Mouse (Mus musculus) olfactory bulb, adult 2 months (tissue): Measurements from ENCODE around the gene Plekhg5. TPM values are rescaled to one million over a fixed set of nuclear protein-coding genes. Genes with fewer than 3 reads are reported as not detected.
"Not testable (repeated sequence)": the region's sequence is repeated elsewhere in the genome, so short reads cannot be mapped to it uniquely, and the experiment has no call there.

Experiments used
- H3K27ac ChIP-seq: fragments of 200-500 bp; 2 replicates; pipeline ENCODE4 v1.5.1; 2012; ENCODE audit warnings: low read depth, low read length; ENCODE audit not compliant: insufficient read depth
- H3K4me1 ChIP-seq: fragments of 200-500 bp; 2 replicates; pipeline ENCODE4 v1.6.1; 2012; ENCODE audit warnings: low read length; ENCODE audit not compliant: control insufficient read depth, insufficient read depth
- H3K4me3 ChIP-seq: fragments of 200-500 bp; 2 replicates; pipeline ENCODE4 v1.5.1; 2012; ENCODE audit warnings: mild to moderate bottlenecking, low read depth, low read length, moderate library complexity; ENCODE audit not compliant: insufficient read depth
- CTCF ChIP-seq: fragments of 200-500 bp; IDR thresholded peaks from 2 replicates; pipeline ENCODE4 v1.5.1; 2012; ENCODE audit warnings: low read depth, mild to moderate bottlenecking, low read length, moderate library complexity; ENCODE audit not compliant: insufficient read depth
- POLR2A ChIP-seq: fragments of 200-500 bp; IDR thresholded peaks from 2 replicates; pipeline ENCODE4 v1.6.1; 2012; ENCODE audit warnings: mild to moderate bottlenecking, low read depth, low read length, moderate library complexity; ENCODE audit not compliant: insufficient read depth
- WGBS: fragments of 180-500 bp; shearing (Covaris S2); methylation state at CpG from one replicate; pipeline ENCODE4 v1.1.7; 2018; 5-methylcytosine and 5-hydroxymethylcytosine counted together
- polyA plus RNA-seq: library from polyadenylated mRNA; stranded (reverse); fragments of >200 nt; gene quantifications from 2 replicates; pipeline ENCODE4 v1.2.4, GENCODE M21; 2012; ENCODE audit warnings: low replicate concordance; ENCODE audit not compliant: missing spikeins, insufficient read depth, insufficient read length

Gene Plekhg5
- polyA plus RNA-seq: not detected in 2 replicates

GRCm38 (mm10) chr4:152072121-152072601, at the start of gene Plekhg5:
Gene Plekhg5 (plus strand): TSS chr4:152072498.
- Histone ChIP-seq H3K27ac (no peak within 1 kb of the TSS), H3K4me1 (peaks cover 15% of the 10 kb centered on the region), H3K4me3 (no peak within 1 kb of the TSS)
- 56% methylated on average over 10 of the region's 10 CpGs for WGBS
- no peak for TF ChIP-seq CTCF
- no peak for TF ChIP-seq POLR2A

GRCm38 (mm10) chr4:152022506-152022905, 49.8 kb upstream of the Plekhg5 start:
- Histone ChIP-seq H3K27ac (no peak overlapping the region), H3K4me3 (no peak overlapping the region), H3K4me1 (peaks cover 24% of the 10 kb centered on the region)
- 88% methylated on average over 8 of the region's 8 CpGs for WGBS
- TF ChIP-seq CTCF: no peak
- TF ChIP-seq POLR2A: no peak

DNA sequence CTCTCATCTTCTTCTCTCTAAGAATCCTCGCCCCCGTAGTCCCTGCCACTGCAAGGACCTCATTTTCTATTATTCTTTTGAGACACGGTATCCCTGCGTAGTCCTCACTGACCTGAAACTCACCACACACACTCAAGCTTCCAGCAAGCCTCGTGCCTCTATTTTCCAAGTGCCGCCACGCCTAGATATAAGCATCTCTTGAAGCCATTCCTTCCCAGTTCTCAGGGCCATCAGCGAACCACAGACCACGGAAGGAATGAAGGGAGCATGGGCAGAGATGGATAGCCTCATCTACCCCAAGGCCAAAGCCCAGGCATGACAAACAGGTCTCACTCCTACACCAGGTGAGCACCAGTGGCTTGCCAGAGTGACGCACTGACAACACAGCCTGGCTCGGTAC, 47.8 kb upstream of the Plekhg5 start:
- 90% methylated on average over 11 of the region's 11 CpGs for WGBS
- no peak for TF ChIP-seq CTCF
- TF ChIP-seq POLR2A: no peak
- peaks cover 35% of the 10 kb centered on the region for H3K4me1 ChIP-seq
- no peak overlapping the region for H3K27ac ChIP-seq
- no peak overlapping the region for H3K4me3 ChIP-seq

- no peak overlapping the region for H3K27ac ChIP-seq
Observed at GRCm38 (mm10) chr4:152026751-152027508, 45.4 kb upstream of the Plekhg5 start.

DNA sequence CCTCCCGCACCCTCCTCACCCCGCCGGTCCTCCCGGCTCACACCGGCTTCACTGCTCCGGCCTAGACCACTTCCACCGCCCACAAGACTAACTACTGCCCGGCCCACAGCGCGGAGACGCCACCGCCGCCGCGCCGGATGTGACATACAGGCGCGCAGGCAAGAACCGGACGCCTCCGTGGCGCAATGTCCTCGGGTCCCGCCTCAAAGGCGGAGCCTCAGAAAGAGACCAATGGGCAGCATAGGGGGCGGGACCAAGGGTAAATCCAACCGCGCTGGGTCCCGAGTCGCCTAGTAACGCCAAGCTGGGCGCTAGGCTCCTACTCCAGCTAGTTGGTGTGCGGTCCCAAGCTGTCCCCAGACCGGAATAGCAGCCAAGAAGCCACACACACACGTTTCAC, 44.8 kb upstream of the Plekhg5 start, which contains the start of gene Zbtb48:
Gene Zbtb48, minus strand, starts transcription at position 148 of the 400 bp plus-strand sequence.
- peak within 1 kb of the TSS; percentile 70 for H3K4me3 ChIP-seq
- no peak within 1 kb of the TSS for H3K27ac ChIP-seq
- H3K4me1 ChIP-seq: peaks cover 39% of the 10 kb centered on the region
- WGBS: under 1% methylated on average over 35 of the region's 35 CpGs
- no peak for TF ChIP-seq CTCF
- TF ChIP-seq POLR2A: peak; percentile 95

More at GRCm38 (mm10) chr4:152026751-152027508, 45.4 kb upstream of the Plekhg5 start:
- 2% methylated on average over 41 of the region's 41 CpGs for WGBS
- Histone ChIP-seq H3K4me1 (peaks cover 39% of the 10 kb centered on the region), H3K4me3 (peak overlapping the region; percentile 70)
- no peak for TF ChIP-seq POLR2A
- no peak for TF ChIP-seq CTCF

GRCm38 (mm10) chr4:152028456-152028855, 43.8 kb upstream of the Plekhg5 start:
- Histone ChIP-seq H3K4me1 (peaks cover 39% of the 10 kb centered on the region), H3K4me3 (peak overlapping the region; percentile 59; the same call in 1 of the 2 replicates), H3K27ac (no peak overlapping the region)
- 68% methylated on average over 15 of the region's 15 CpGs for WGBS
- TF ChIP-seq POLR2A (no peak), CTCF (no peak)

GRCm38 (mm10) chr4:152029087-152029486, 43.2 kb upstream of the Plekhg5 start:
- WGBS: 55% methylated on average over 5 of the region's 5 CpGs
- H3K27ac ChIP-seq: no peak overlapping the region
- TF ChIP-seq POLR2A: no peak
- no peak for TF ChIP-seq CTCF
- H3K4me3 ChIP-seq: no peak overlapping the region
- peaks cover 39% of the 10 kb centered on the region for H3K4me1 ChIP-seq

GRCm38 (mm10) chr4:152029997-152030396, 42.3 kb upstream of the Plekhg5 start:
- Histone ChIP-seq H3K27ac (no peak overlapping the region), H3K4me3 (no peak overlapping the region), H3K4me1 (peaks cover 32% of the 10 kb centered on the region)
- TF ChIP-seq CTCF (no peak), POLR2A (no peak)
- 45% methylated on average over 4 of the region's 4 CpGs for WGBS

GRCm38 (mm10) chr4:152032922-152033321, 39.4 kb upstream of the Plekhg5 start:
- 92% methylated on average over 13 of the region's 13 CpGs for WGBS
- no peak for TF ChIP-seq CTCF
- no peak for TF ChIP-seq POLR2A
- peaks cover 14% of the 10 kb centered on the region for H3K4me1 ChIP-seq
- H3K27ac ChIP-seq: no peak overlapping the region
- H3K4me3 ChIP-seq: no peak overlapping the region

GRCm38 (mm10) chr4:152036464-152036863, 35.8 kb upstream of the Plekhg5 start:
- H3K4me3 ChIP-seq, H3K27ac ChIP-seq: not testable (repeated sequence)
- 93% methylated on average over 6 of the region's 6 CpGs for WGBS
- peaks cover 14% of the 10 kb centered on the region for H3K4me1 ChIP-seq
